Mouse (Mus musculus): ENCODE results near the gene Tob2.

Gene Tob2

GRCm38 (mm10) chr15:81812287-81812686 lies 46.3 kb downstream of the Tob2 start:
- DNase-seq (ENCODE audit: low spot score in 2 of 2): no peak

GRCm38 (mm10) chr15:81811599-81811996 lies 47.0 kb downstream of the Tob2 start:
- no peak for DNase-seq (ENCODE audit: low spot score in 2 of 2)

GRCm38 (mm10) chr15:81810671-81811598 lies 47.7 kb downstream of the Tob2 start:
- peak; percentile 96 for DNase-seq (ENCODE audit: low spot score in 2 of 2)

- peak; percentile 8 to 15 for DNase-seq (ENCODE audit: low spot score in 2 of 2)
These were observed 48.4 kb downstream of the Tob2 start for GRCm38 (mm10) chr15:81810150-81810549.

- no peak for DNase-seq (ENCODE audit: low spot score in 2 of 2)
These were observed 49.0 kb downstream of the Tob2 start for GRCm38 (mm10) chr15:81809550-81809949.

GRCm38 (mm10) chr15:81808799-81809198 lies 49.8 kb downstream of the Tob2 start:
- no peak for DNase-seq (ENCODE audit: low spot score in 2 of 2)

GRCm38 (mm10) chr15:81806621-81807404 lies 51.8 kb downstream of the Tob2 start:
- no peak for DNase-seq (ENCODE audit: low spot score in 2 of 2)

- DNase-seq (ENCODE audit: low spot score in 2 of 2): no peak
These were observed 53.0 kb downstream of the Tob2 start for GRCm38 (mm10) chr15:81805624-81806023.

- no peak for DNase-seq (ENCODE audit: low spot score in 2 of 2)
These were observed 53.7 kb downstream of the Tob2 start for GRCm38 (mm10) chr15:81804883-81805282.

GRCm38 (mm10) chr15:81804172-81804571 lies 54.4 kb downstream of the Tob2 start:
- no peak for DNase-seq (ENCODE audit: low spot score in 2 of 2)

- DNase-seq (ENCODE audit: low spot score in 2 of 2): no peak
These were observed 55.1 kb downstream of the Tob2 start for GRCm38 (mm10) chr15:81803425-81803951.

GRCm38 (mm10) chr15:81802941-81803351 lies 55.6 kb downstream of the Tob2 start:
- DNase-seq (ENCODE audit: low spot score in 2 of 2): no peak

GRCm38 (mm10) chr15:81802001-81802890 lies 56.4 kb downstream of the Tob2 start, which contains the start of gene Tef:
TSS of gene Tef (plus strand) at chr15:81802421.
- peak; percentile 59 to 62 for DNase-seq (ENCODE audit: low spot score in 2 of 2)

- no peak for DNase-seq (ENCODE audit: low spot score in 2 of 2)
These were observed 58.2 kb downstream of the Tob2 start for GRCm38 (mm10) chr15:81800391-81800790.

GRCm38 (mm10) chr15:81798421-81798820 lies 60.2 kb downstream of the Tob2 start:
- no peak for DNase-seq (ENCODE audit: low spot score in 2 of 2)
